Mouse (Mus musculus) spleen, adult 18-20 months (tissue): Measurements from ENCODE around the gene Phf21a.

Experiments
- DNase-seq, 2 experiments: peaks; one replicate each; pipeline ENCODE4 v3.0.0; 2022; ENCODE audit warnings: mixed read lengths in 2 of 2

Phf21a gene

DNA sequence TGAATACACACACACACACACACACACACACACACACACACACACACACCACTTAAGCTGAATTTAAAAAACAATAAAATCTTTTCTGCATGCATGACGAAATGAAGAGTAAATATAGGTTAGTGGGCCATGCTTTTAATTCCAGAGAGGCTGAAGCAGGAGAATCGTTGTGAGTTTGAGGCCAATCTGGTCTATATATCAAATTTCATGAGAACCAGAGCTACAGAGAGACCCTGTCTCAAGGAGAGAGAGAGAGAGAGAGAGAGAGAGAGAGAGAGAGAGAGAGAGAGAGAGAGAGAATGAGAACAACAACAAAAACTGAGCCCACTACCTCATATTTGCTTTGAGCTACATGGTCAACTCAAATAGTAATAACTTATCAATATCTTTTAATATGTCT is at the start of gene Phf21a:
Gene Phf21a (plus strand): TSS at position 301 of the 400 bp plus-strand sequence.
- DNase-seq = no peak

DNA sequence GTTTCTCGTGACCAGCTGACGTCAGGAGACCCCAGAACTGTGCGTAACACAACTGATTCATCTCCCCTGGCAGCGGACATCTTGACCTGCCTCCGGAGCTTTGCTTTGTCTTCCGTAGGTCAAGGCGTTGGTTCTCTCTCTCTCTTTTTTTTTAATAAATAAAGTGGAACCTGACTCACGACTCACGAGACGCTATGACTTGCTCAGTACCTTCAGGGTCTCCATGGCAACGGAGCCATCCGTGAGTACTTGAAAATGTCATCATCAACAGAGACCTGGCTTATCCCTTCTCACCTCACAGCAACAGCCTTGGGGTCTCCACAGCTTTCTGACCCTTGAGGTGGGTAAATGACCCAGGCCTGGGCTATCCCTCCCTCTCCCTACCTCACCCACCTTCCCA is 49.6 kb upstream of the Phf21a start:
- DNase-seq = no peak

DNA sequence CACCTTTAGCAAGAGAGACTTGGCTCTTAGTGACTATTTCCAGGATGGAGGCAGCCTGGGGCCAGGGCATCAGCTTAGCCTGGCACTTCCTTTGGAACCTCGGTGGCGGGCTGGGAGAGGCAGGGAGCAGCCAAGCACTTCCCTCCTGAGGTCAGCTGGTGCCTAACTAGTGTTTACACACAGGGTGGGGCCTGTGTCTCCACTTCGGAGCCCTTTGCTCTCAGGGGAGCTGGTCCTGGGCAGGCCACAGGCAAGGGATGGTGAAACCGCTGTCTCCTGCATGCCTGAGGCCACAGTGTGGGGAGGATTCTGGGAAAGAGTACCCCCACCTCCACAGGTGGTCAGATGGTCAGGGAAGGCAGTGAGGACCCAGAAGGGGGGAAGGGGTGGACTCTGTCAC is 45.3 kb upstream of the Phf21a start:
- DNase-seq = no peak

DNA sequence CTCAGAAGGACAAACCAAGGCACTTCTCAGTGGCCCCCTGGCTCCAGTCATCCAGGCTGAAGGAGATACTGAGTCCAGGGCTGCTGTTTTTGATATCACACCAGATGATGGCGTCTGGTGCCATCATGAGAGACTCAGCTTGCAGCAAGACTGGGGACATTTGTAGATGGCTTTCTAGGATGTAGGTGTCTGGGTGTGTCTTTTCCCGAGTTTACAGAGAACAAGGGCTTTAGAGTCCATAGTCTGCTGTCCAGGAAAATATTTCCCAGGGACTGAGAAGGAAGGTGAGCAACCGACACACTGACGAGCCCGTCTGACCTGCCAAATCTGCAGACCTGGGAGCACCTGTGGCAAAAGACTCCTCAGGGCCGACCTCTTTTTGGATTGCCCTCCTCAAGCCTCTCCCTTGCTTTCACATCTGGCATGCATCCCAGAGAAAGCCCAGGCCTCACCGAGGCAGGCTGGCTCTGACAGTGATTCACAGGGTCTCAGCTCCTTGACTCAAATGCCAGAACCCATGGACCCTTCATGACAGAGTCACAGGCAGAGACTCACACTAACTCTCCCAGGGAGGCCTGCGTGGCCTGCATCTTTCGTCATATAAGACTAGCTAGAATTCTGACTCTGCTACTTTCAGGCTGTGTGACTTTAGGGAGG is 44.8 kb upstream of the Phf21a start:
- no peak for DNase-seq

DNA sequence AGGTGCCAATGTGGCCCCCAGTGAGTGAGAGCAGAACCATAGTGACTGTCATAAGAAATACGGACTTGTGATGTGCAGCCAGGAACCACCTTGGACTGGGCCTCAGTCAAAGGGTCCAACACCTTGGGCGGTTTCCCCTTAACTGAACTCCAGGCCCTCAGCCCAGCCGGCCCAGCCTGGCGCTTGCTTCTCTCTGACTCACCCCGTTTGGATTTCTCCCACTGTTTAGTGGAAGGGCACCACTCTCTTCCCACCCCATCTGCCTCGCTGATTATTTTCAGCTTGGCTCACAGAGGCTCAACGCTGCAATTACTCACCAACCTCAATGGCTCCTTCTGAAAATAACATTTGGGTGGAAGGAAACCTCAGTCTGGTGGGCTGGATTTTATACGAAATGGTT is 40.7 kb upstream of the Phf21a start:
- DNase-seq = no peak

DNA sequence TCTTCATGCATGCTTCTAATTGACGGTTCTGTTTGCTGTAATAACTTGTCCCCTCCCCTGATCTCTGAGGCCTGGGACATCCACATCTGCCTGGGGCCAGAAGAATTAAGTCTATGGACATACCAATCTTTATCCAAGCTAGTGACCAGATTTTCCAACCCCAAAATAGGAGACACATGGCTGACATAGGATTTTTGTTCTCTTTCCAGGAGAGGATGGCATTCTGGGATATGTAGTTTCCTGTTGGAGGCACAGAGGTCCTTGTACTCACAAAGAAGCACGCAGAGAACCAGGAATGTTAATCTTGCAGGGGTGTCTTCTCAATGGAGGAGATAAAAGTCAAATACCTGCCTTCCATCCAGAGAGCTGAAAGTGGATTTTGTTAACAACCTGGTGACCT is 40.2 kb upstream of the Phf21a start:
- DNase-seq = no peak

DNA sequence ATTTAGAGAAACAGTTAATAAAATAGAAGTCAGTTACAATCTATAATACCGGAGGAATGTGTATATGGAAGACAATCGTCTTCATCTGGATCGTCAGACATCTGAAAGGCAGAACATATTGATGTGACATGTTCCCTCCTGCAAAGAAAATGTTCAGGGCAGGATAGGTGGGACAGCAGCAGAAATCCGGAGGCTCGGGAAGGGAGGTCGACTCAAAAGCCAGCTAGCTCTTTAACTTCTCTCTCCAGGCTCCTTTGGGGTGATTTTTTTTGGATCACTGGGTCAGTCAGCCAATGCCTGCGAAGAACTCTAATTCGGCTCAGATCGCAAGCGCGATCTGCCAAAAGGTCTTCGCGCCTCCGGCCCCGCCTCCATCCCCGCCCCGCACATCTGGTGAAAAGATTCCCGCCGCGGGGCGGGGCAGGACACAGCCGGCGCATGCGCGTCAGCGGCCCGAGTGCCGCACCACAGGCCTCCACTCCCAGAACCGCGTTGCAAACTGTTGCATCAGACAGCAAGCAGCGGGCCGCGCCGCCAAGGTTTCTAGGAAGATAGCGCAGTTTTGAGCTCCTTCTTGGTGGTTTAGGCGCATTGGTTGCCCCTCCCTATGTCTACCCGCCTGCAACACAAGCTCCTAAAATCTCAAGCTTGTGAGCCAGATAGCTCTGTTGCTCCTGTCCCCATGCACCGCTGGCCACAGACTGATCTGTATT is 37.7 kb upstream of the Phf21a start:
- peak; percentile 72 to 77 for DNase-seq

DNA sequence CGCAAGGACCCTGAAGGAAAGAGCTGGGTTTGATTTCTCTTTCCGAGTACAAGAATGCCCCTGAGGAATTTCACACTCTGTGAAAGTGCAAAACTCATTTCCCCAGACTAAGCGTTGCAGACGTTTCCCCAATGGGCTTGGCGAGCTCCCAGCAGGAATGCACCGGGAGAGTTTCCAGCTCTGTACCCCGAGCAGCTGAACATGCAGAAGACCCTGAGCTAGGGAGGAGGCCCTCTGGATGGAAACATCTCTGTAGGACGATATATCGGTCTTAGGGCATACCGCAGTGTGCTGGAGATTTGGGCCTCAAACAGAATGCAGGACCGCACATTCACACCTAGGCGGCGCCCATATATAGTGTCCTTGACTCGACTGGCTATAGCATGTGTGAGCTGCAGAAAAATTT is 37.1 kb upstream of the Phf21a start:
- peak in 1 of 2 experiments; percentile 33 for DNase-seq

DNA sequence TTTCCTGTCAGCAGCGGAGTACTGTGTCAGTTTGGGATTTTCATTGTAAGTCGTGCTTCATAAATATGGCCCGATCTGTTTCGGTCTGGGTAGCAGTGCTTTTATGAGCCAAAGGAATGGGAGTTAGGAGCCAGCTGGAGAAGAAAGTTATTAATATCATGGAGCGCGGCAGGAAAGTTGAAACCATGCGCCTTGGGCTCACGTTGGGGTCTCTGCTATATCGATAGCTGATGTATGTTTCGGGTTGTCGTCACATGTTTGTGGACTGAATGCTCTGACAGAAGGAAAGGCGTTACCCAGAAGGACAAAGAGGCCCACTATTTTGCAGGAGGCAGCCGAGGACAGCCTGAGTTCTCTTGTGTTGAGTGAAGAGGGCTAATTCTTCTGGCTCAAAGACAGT is 36.2 kb upstream of the Phf21a start:
- no peak for DNase-seq

DNA sequence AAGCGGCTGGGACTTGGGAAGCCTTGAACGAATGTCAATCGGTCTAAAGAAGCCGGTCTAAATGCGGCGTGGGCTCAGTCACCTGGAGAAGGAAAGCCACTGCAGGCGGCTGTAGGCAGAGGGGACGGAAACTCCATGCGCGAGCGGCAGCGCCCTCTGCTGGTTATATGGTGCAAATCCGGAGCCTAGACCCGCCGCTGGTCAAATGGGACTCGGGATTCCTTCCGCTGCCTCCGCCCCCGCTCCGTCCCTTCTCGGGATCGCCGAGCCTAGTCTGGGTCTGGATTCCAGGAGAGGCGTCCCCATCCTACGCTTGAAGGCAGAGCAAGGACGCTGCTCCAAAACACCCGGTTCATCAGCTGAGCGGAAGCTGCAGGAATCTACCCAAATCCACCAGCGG is 34.4 kb upstream of the Phf21a start:
- peak; percentile 58 to 83 for DNase-seq

DNA sequence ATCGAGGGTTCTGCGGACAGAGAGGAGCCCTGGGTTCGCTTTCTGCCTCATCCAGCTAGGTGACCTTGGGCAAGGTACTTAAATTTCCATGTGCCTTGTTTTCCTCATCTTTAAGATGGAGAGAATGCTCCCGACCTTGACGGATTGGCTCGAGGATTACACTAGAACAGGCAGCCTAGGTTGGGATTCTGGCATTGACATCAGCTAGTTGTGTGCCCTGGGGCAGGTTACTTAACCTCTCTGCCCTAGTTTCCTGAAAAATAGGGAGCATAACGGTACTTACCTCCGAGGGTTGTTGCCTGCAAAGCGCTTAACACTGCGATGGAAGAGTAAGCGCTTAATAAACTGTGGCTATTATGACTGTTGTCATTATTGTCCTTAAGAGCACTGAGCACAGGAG is 34.0 kb upstream of the Phf21a start:
- DNase-seq = no peak

DNA sequence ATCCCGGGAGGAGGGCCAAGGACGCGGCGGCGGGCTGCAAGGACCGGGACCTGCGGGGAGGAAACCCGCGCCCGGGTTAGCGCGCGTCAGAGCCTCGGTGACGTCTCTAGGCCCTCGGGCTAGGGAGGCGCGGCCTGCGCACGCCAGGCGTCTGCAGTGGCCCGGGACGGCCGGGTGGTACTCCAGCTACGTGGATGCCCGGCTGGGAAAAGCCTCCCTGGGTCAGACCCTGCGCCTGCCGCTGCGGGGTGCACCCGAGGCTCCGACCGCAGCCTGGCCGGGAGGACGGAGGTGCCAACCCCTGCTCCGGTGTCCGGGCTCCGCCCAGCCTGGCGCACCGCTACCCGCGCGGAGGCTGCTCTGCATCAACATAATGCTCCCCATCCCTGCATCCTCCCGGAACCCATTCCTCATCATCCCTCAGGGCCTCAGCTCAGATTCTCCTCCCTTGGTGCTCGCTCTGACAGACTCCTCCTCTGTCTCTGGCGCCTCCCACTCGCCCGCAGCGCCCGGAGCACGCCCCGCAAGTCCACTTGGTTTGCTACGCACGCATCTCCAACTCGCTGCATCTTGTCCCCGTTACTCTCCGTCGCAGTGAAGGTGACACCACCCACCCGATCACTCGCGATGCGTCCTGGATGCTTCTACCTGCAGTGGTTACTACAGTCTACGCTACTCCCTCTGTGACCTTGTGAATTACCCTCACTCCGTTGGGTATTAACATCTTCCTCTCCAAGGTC is 33.3 kb upstream of the Phf21a start:
- peak; percentile 13 to 22 for DNase-seq

DNA sequence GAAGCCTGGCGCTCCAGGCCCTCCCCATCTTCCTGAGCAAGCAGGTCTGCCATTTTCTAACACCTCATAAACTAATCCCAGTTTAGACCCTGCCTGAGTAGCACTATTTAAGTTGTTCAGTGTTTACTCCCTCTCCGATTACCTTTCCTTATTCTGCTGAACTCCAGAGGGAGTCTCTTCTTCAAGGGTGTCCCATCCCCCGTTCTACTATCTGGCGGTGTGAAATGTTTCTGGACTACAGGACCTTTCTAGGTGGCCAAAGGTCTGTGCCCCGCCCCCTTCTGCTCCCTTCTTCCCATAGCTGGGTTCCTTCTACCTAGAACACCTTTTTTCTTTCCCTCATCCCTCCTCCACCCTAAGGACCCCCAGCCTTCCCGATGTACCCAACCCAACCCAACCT is 32.6 kb upstream of the Phf21a start:
- no peak for DNase-seq

DNA sequence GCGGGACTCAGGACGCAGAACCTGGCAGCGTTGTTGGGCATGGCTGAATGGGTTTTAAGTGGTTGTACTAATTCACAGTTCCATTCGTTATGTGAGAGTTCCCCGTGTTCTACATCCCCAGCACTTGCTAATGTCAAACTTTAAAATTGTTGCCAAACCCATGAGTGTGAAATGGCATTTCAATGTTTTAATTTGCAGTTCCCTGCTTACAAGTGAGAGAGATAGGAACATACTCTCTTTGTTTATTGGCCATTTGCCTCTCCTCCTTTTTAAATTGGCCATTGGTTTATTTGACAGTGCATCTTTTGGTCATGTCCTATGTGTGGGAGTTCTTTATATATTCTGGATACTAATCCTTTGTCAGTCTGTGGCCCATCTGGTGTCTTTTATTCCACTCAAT is 31.6 kb upstream of the Phf21a start:
- DNase-seq = no peak

DNA sequence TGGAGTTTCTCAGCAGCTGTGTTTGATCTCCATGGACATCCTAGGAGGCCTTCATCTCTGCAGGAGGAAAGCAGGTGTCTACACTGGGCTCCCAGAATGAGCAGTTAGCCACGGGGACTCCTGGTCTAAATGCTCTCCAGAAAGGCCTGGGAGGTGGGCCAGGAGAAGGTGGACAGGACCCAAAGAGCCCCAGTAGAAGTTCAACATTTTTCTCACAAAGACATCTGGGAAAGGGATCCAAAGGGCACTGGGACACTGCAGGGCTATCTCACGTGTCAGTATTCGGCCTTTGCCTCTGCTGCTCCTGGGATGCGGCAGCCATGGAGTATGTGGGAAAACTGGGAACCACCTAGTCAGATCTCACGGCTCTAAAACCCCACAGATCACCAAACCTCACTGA is 29.8 kb upstream of the Phf21a start:
- DNase-seq = no peak

DNA sequence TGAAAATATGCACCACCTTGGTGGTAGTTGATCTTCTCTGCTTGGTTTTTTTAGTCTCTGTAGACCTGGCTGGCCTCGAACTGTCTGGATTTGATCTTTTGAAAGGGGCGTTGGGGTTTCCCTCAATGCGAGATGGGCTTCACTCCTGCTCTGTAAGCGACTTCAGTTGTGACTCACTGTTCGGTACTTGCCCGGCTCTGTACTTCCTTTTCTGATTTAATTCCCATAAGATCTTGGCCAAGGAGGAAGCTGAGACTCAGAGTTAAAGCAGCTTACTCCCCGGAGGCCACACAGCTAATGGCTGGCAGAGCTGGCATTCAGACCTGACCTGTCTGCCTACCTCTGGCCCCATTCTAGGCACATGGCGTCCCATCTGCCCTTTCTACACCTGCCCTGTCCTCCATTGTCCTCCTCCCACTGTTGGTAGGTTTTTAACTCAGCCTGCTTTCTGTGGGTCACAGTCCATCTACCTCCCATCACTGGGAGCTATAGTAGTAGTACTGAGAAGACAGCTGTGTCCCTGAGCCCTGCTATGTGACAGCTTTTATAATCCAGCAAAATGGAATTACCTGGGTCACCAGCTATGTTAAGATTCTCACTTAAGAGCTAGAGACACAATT is 27.5 kb upstream of the Phf21a start:
- no peak for DNase-seq

DNA sequence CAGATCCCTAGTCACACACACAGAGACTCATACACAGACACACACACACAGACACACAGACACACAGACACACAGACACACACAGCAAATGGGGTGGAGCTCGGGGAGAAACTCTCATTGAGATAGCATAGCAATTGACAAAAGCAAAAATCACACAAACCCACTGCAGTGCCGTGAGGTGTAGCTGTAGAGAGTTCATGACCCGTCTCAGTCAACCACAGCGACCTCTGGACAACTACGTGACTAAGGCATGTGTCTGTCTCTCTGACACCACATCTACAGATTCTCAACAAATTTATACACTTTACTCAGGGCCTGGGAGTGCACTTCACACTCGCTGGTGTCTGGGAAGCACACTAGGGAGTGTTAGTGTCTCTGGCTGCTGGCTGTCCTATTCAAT is 27.0 kb upstream of the Phf21a start:
- DNase-seq = no peak

DNA sequence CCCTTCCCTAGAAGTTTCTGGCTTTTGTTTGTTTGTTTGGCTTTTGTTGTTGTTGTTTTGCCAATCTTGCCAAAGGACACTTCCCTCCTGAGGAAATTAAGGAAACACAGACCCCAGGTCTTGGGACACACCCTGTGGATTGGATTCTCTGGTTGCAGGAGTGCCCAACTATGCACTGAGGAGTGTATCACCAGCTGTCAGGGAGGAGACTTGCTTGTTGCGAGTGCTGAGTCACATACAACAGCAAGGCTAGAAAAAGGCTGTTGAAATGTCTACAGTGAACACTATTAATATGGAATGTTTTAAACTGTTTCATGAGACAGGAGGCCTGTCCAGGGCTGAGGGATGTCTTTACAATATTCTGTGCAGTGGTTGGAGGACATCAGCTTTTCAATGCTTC is 26.0 kb upstream of the Phf21a start:
- no peak for DNase-seq

DNA sequence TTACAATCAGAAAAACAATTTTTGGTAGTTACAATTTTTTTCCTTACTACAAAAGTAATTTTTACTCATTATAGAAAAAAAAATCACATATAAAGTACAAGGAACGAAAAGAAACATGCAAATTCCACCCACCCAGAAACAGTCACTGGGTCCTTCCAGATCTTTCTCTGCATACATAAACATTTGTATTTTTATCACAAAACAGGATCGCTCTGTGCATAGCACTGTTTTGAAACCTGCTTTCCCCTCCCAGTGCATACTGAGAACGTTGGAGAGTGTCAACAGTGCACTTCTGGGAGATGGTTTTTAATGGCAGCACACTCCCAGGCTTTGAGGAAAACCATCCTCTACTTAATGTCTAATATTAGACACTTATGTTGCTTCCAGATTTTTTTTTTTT is 25.3 kb upstream of the Phf21a start:
- DNase-seq = no peak

DNA sequence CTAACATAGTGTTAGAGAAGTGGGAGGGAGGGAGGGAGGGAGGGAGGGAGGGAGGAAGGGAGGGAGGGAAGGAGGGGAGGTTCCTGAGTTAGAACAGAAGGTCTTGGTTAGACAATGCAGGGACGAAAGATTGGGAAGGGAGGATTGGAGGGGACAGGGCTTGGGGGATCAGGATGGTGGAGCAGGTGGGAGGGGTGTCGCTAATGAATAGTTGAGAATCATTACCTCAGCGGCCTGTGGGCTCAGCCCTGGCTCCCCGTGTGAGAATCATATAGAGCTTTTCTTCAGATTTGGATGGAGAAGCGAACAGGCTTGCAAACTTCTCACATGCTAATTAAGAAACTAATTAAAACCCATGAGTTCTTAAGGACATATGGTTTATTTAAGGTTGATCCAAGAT is 23.3 kb upstream of the Phf21a start:
- DNase-seq = no peak

DNA sequence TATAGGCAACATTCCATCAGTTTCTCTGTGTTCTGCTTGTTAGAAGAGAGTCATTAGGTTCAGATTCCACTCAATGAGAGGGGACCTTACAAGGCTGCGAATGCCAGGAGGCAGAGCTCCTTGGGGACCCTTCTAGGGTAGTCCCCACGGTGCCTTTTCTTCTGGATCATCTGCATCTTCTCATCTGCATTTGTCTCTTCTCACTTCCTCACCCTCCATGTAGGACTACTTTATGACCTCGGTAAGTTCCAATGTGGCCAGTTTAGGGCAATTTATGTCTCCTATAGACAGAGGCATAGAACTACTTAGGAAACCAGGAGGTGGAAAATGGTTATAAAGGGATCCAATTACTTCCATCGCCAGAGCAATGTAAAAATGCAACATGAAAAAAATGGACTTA is 21.8 kb upstream of the Phf21a start:
- no peak for DNase-seq

DNA sequence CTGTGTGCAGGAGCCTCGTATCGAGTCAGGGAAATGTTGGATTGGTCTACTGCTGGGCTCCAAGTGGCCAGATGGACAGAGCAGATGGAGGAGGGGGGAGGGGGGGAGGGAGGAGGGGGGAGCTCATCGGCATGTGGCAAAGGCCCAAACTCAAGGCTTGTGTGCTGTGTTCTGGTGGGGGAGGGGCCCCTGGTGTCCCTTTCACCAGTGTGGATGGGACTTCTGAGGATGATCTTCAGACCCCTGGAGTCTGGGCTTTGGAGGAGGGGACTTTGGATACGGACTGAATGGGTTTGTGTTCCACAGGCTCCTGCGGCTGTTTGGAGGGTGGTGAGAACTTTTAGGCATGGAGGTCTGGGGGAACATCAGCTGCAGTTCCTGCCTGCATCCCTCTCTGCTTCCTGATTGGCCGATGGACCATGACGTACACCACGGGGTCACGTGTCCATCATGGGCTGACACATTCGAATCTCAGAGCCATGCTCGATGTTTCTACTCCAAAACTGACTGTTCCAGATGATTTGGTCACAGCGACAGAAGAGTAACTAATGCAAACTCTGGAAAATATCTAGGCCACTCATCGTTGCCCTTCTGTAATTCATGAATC is 16.7 kb upstream of the Phf21a start:
- no peak for DNase-seq

DNA sequence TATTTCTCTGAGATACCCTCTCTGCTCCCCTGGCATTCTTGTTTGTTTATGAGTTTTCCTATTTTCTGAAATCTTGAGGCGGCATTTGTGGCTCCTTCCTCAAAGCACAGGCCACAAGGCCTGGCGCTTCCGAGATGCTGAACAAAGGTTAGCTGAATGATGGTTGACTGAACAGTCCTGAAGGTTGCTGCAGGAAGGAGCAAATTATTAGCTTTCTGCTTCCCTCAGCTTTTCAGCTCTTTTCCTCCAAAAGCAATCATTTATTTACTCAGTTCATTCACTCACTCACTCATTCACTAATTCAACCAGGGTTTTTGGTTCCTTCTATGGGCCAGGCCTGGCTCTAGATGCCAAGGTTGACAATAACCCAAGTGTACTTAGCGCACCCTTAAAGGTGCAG is 10.7 kb upstream of the Phf21a start:
- DNase-seq = no peak
